Mouse (Mus musculus) left cerebral cortex, adult 18-20 months (tissue): ENCODE measurements around the gene Tor1aip1. TPM values are rescaled to one million over a fixed set of nuclear protein-coding genes. Genes with fewer than 3 reads are reported as not detected.

Experiments used
- total RNA-seq, 2 experiments: library from RNA; stranded (reverse); gene quantifications; 2 replicates each; pipeline ENCODE4 v1.2.3; 2021

Gene Tor1aip1
- total RNA-seq, 2 experiments from 2014 or later, result 25.2 to 32.5 TPM

Other genes with a start within 250 kb of the Tor1aip1 start
- gene Qsox1, start 223.6 kb downstream of the Tor1aip1 start, total RNA-seq, result 10 to 100 TPM; 28.0 to 30.3 TPM
- gene Cep350, start 63.2 kb downstream of the Tor1aip1 start, total RNA-seq, result 10 to 100 TPM; 47.9 to 53.9 TPM
- 10 to 100 TPM; 44.4 to 44.6 TPM for gene Tor1aip2, start 1.1 kb downstream of the Tor1aip1 start, total RNA-seq
- 1 to 10 TPM; 5.7 to 7.7 TPM for gene Fam163a, start 168.5 kb upstream of the Tor1aip1 start, total RNA-seq